Mouse (Mus musculus): ENCODE data around the gene Bloc1s6.

Gene Bloc1s6

DNA sequence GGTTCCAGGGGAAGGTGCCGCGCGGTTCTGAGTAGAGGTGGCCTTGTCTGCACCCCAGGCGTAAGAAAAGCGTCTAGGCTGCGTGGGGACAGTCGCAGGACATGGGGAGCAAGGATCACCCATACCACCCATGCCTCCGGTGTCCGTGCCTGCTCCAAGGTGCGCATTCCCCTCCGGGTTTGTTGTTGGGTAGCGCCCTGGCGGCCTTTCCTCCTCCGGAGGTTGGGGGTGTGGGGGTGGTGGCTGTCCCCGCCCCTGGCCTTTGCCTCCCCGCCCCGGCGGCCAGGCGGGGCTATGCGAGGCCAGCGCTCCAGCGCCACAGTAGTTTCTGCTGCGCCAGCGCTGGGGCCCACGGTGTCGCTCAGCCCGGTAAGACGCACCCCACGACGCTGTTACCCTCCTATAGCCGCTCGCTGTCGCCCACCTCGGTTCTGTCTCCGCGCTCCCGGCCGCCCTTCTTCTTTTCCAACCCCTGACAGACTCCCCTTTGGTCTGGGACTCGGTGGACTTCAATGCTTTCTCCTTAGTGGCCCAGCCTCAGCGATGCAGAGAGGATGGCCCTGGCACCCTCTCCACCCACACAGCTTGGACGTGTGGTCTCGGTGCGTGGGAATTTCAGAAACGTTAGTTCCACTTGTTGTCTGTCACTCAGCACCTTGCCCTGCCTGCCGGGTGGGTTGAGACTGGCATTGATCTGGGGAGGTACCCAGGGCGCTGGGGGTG is 26.9 kb downstream of the Bloc1s6 start, which contains the start of gene Sqor:
Gene Sqor (plus strand): TSS at position 167 of the 723 bp plus-strand sequence.
- peak; percentile 58 for DNase-seq

DNA sequence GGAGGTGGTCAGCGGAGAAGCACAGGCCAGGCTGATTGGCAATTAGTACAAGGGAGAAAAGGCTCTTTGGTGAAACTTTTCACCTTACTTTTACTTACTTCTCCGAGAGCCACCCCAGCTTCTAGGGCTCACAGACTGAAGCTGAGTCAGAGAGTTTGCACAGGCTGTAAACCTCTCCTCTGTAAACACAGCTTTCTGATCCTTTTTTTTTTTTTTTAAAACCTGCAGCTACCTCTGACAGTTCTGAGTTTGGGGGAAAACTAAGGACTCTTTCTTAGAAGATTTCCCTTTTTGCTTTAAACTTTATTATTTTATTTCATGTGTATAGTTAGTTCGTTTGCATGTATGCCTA is 27.5 kb downstream of the Bloc1s6 start:
- DNase-seq: no peak

DNA sequence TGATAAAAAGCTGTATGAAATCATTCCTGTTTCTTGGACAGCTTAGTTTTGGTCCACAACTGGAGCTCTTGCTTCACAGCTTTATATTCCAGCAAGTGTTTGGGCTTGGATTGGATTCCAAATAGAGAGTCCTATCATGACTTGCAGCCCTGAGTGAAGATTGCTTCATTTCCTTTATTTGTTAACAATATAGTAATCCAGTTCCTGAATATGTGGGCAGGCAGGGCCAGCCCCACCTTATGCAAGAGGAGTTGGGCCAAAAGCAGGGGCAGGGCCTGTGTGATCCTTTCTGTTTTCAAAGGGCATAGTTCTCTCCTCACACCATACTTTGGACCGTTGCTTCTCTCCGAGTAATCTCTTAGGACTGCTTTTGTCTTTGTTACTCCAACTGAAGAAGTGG is 32.7 kb downstream of the Bloc1s6 start:
- DNase-seq: no peak

DNA sequence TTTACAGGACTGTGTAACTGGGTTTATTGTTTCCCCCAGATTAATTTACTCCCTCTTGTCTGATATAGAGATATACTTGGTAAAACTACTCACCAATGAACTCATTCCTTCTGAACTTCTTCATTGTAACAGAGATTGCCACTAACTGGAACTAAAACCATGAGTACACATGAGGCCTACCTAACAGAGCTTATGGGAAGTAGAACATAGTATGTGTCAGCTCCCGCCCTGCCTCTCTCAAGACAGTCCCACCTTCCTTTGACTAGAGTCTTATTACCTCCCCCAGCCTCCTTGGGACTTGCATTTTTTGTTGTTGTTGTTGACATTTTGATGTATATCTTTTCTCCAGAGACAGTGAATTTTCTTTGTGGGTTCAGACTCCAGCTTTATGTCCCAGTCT is 34.6 kb downstream of the Bloc1s6 start:
- DNase-seq: no peak

DNA sequence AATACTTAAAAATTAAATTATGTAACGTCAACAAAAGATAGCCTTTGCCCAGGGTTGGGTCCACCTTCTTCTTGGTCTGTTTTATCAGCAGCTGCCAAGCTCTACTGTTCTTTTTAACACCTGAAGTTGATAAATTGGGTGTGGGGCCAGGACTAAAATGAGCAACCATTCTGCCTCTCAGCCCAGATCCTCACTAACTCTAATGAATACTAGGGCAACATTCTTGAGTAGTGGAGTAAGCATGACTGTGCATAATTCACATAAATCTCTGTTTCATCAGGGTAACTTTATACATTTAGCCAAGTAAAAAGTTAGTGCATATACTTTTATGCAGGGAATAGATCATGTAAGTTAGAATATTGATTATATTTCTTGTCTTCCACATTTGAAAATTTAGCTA is 37.2 kb downstream of the Bloc1s6 start:
- DNase-seq: no peak

DNA sequence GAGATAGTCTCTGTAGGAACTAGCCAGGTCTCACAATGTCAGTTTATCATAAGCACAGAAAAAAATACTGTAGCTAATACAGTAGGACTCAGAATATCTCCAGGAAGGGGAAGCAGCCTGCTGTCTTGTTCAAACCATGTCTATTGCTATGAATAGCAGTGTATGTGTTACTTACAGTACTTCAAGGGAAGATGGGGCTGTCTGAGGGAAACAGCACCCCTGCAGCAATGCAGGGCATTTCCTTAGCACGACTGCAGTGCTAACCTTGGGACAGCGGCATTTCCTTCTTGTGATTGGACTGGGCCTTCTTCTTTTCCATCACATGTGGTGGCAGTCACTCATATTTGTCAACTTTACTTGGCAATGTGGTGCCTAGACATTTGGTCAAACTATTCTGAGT is 38.5 kb downstream of the Bloc1s6 start:
- no peak for DNase-seq

DNA sequence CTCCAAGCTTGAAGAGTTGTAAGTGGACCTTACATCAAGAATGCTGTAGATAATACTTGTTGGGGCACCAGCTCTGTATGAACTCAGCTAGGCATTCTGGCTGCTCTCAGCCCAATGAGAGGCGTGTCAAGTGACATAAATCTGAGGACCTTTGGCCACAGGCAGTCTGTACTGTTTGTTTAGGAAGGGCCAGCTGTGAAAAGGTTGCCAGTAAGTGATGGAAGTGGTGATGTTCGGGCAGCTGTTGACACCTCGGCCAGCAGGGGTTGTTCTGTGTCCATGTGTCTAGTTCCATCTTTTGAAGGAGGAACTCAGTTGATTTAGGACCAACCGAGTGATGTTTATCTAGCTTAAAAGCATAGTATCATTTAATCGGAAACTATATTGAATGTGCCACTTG is 41.7 kb downstream of the Bloc1s6 start:
- DNase-seq: no peak

DNA sequence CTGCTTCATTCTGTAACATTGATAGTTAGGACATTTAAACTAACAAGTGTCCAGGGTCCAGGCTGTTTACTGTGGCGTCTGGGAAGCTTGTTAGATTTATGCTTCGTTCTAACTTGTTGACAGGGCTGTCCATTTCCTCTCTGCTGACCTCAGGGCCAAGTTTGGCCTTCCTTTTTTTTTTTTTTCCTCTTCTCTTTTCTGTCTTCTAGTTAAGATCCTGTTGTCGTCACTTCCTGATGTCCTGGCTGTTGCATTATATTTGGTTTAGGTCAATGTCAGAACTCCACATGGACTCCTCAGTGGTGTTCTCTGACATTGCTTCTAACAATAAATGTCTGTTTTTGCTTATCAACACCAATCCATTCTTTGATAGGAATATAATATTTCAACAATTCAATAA is 42.1 kb downstream of the Bloc1s6 start:
- DNase-seq: no peak

DNA sequence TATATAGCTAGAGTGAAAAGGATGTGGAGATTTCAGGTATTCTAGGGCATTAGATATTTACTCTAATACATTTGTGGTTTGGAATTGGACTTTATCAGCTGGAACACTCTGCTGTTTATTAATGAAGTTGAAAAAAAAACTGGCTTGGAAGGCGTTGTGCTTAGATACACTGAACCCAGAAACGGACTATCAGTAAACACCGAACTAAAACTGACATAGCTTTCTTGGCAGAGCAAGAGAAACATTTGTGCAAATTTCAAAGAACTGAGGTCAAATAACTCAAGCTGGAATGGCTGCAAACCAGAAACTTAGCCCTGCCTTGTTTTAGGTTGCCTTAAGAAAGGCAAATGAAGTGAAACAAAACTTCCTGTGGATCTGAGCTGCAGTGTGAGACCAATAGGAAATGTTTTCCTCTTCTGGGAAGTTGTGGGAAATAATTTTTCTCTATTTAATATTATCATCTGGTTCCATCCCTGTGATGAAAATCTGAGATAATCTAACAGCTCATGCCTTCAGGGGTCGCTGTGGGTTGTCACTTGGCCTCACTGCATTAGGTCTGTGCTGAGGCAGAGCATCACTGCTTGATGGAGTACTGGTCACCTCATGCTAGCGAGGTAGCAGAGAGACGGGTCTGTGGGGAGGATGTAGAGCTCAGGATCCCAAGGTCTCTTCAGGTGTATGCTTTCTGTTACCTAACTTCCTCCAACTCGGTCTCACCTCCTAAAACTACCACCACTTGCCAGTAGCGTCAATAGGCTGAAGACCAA is 43.5 kb downstream of the Bloc1s6 start:
- no peak for DNase-seq

DNA sequence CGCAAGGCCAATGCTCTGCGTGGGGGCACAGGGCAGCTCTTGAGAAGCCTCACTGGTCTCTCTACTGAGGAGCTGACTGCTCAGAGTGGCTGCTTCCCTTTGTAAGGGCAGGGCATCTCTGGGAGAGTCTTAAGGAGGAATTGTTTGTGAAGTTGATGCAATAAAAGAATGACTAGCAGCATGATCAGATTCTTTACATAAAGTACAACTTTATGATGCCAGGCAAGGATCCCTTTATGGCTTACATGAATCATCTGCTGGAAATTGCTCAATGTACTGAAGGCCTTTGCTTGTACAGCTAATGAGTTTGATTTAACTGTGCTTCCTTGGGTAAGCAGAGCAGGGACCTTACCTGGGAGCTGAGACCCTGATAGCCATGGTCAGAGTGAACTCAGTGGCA is 45.4 kb downstream of the Bloc1s6 start:
- DNase-seq: no peak

DNA sequence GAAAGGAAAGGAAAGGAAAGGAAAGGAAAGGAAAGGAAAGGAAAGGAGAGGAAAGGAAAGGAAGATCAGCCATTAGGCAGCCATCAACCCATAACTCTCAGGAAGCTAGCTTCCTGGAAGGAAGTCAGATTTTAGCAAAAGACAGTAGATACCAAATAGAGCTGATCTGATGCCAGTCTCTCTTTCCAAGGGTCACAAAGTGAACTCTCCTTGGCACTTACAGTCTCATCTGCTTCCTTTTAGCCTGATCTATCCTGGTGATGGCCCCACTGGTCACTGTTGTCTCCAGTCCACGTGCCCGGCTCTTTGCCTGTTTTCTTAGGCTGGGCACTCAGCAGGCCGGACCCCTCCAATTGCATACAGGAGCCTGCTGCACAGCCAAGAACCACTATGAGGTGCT is 46.4 kb downstream of the Bloc1s6 start:
- no peak for DNase-seq

DNA sequence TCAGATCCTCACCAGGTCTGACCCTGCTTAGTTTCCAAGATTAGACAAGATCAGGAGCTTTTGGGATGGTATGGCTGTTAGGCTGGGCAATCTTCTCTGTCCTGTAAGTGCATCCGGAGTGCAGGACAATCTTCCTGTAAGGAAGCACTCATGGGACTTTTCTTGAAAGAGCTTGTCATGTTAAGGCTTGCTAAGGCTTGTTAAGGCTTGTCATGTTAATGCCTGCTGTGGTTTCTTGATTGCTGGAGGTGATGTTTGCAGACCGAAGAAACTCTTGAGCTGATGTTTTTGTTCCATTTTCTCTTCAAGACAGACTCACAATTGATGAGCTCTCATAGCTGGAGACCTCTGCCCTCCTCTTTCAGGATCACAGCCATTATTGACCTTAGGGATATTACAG is 47.9 kb downstream of the Bloc1s6 start:
- no peak for DNase-seq

DNA sequence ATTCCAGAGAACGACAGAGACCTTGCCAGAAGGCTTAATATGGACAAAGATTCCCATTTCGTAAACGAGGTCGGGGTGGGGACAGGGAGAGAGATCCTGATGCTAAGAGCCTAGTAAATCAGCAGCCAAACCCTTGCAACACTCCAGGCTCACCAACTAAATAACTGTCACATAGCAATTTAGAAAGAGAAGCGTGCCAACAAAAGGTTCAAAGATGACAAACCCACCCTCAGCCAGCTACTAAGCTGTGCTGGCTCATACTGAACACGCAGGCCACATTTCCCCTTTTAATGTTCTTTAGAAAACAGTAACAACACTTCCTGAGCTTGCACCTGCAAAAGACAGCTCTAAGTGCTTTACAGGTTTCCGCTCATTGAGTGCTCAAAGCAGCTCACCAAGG is 51.0 kb downstream of the Bloc1s6 start:
- no peak for DNase-seq

DNA sequence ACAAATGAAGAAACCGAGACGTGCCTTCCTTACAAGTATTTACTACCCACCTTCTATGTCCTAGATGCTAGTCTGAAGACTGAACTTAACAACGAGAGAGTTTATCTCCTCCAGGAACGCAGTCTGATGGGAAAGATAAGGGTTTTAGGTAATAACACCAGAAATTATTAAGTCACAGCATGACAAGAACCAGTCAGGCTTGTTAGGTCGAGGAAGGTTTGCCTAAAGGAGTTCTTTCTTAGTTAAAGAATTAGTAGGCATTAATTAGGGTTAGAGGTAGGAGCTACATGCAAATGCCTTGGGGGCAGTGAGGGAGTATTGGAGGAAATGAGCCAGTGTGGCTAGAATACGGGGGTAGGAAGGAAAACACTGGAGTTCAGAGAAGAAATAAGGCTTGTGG is 51.4 kb downstream of the Bloc1s6 start:
- DNase-seq: no peak
